Mouse (Mus musculus): ENCODE results near the gene Gm9833. TPM values are rescaled to one million over a fixed set of nuclear protein-coding genes. Genes with fewer than 3 reads are reported as not detected.
"Not testable (repeated sequence)": the region's sequence is repeated elsewhere in the genome, so short reads cannot be mapped to it uniquely, and the experiment has no call there.

Gene Gm9833
- polyA plus RNA-seq (2012; rRNA removed): 0.16 TPM in 1 of 2 replicates, not detected in the other

- DNase-seq; H3K27ac ChIP-seq (ENCODE audit: insufficient read depth, low read depth, low read length); H3K4me1 ChIP-seq (ENCODE audit: control insufficient read depth, insufficient read depth, low read length); H3K36me3 ChIP-seq (ENCODE audit: control insufficient read depth, insufficient read depth, low read length); H3K27me3 ChIP-seq (replicated peaks; ENCODE audit: control insufficient read depth, insufficient read depth, low read length); H3K4me3 ChIP-seq (ENCODE audit: insufficient read depth, low read depth, low read length): not testable (repeated sequence)
- WGBS: 53% methylated on average over 38 of the region's 38 CpGs
Measured at GRCm38 (mm10) chr3:10087994-10088393, at the start of gene Gm9833. Gene Gm9833, plus strand, starts transcription at chr3:10088110.

- Histone ChIP-seq H3K4me1 (ENCODE audit: control insufficient read depth, insufficient read depth, low read length) (no peaks in the 10 kb centered on the region), H3K27me3 (replicated peaks; ENCODE audit: control insufficient read depth, insufficient read depth, low read length) (no peaks in the 10 kb centered on the region), H3K27ac (ENCODE audit: insufficient read depth, low read depth, low read length) (no peak overlapping the region), H3K36me3 (ENCODE audit: control insufficient read depth, insufficient read depth, low read length) (no peaks in the 10 kb centered on the region), H3K4me3 (ENCODE audit: insufficient read depth, low read depth, low read length) (no peak overlapping the region)
- no peak for DNase-seq
- no peak for TF ChIP-seq POLR2A (IDR thresholded peaks at IDR 0.05; ENCODE audit: low read depth, low read length)
Measured at GRCm38 (mm10) chr3:10070070-10070469, 17.8 kb upstream of the Gm9833 start.

DNA sequence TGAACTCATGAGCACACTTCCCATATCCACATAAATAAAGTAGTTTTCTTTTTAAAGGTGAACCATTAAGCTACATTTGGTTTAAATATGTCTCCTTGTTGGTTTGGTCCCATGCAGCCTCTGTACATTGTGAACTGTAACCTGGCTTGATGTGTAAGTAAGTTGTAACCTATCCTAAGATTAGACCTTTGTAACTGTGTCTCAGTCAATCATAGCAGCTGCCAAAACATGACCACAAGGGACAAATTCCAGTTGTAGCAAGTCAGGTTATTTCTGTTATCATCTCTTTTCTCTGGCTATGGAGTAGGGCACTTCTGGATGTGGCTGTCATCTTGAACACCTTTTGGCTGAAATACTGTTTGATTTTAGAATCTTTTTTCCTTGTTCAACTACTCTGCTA, 12.1 kb upstream of the Gm9833 start:
- Histone ChIP-seq H3K27me3 (replicated peaks; ENCODE audit: control insufficient read depth, insufficient read depth, low read length) (no peaks in the 10 kb centered on the region), H3K4me1 (ENCODE audit: control insufficient read depth, insufficient read depth, low read length) (no peaks in the 10 kb centered on the region), H3K4me3 (ENCODE audit: insufficient read depth, low read depth, low read length) (no peak overlapping the region), H3K27ac (ENCODE audit: insufficient read depth, low read depth, low read length) (no peak overlapping the region), H3K36me3 (ENCODE audit: control insufficient read depth, insufficient read depth, low read length) (no peaks in the 10 kb centered on the region)
- TF ChIP-seq POLR2A (IDR thresholded peaks at IDR 0.05; ENCODE audit: low read depth, low read length) (no peak), CTCF (conservative IDR thresholded peaks at IDR 0.05; ENCODE audit: insufficient read depth, insufficient read length, low read depth, low read length) (no peak)
- DNase-seq: peak; percentile 15

- Histone ChIP-seq H3K27me3 (replicated peaks; ENCODE audit: control insufficient read depth, insufficient read depth, low read length) (no peaks in the 10 kb centered on the region), H3K4me1 (ENCODE audit: control insufficient read depth, insufficient read depth, low read length) (no peaks in the 10 kb centered on the region), H3K27ac (ENCODE audit: insufficient read depth, low read depth, low read length) (no peak overlapping the region), H3K36me3 (ENCODE audit: control insufficient read depth, insufficient read depth, low read length) (no peaks in the 10 kb centered on the region), H3K4me3 (ENCODE audit: insufficient read depth, low read depth, low read length) (no peak overlapping the region)
- peak; percentile 13 for DNase-seq
- 70% methylated on average over 6 of the region's 6 CpGs for WGBS
- TF ChIP-seq POLR2A (IDR thresholded peaks at IDR 0.05; ENCODE audit: low read depth, low read length) (no peak), CTCF (conservative IDR thresholded peaks at IDR 0.05; ENCODE audit: insufficient read depth, insufficient read length, low read depth, low read length) (no peak)
Measured at GRCm38 (mm10) chr3:10077096-10077841, 10.6 kb upstream of the Gm9833 start.

DNA sequence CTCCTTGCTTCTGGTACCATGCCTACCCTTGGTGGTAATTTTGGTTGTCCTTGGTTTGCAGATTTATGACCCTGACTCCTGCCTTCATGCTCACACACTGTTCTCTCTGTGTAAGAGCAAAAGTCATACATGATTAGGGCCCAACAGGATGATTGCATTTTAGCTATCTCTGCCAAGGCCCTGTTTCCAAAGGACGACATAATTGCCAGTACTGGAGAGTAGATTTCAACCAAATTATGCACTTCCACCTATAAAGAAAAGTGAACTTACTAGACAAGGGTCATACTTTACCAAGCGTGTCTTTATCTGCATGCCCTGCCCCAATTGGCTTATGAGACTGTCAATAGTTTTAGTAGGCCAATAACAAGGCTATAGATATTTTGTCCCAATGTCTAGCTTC, 9.8 kb upstream of the Gm9833 start:
- Histone ChIP-seq H3K4me3 (ENCODE audit: insufficient read depth, low read depth, low read length) (no peak overlapping the region), H3K27me3 (replicated peaks; ENCODE audit: control insufficient read depth, insufficient read depth, low read length) (no peaks in the 10 kb centered on the region), H3K27ac (ENCODE audit: insufficient read depth, low read depth, low read length) (no peak overlapping the region), H3K4me1 (ENCODE audit: control insufficient read depth, insufficient read depth, low read length) (no peaks in the 10 kb centered on the region), H3K36me3 (ENCODE audit: control insufficient read depth, insufficient read depth, low read length) (no peaks in the 10 kb centered on the region)
- WGBS: 86% methylated on average over 2 of the region's 2 CpGs
- no peak for DNase-seq
- TF ChIP-seq CTCF (conservative IDR thresholded peaks at IDR 0.05; ENCODE audit: insufficient read depth, insufficient read length, low read depth, low read length): no peak
- no peak for TF ChIP-seq POLR2A (IDR thresholded peaks at IDR 0.05; ENCODE audit: low read depth, low read length)

GRCm38 (mm10) chr3:10081336-10081735, 6.6 kb upstream of the Gm9833 start:
- DNase-seq: no peak
- H3K27ac ChIP-seq (ENCODE audit: insufficient read depth, low read depth, low read length): no peak overlapping the region
- H3K36me3 ChIP-seq (ENCODE audit: control insufficient read depth, insufficient read depth, low read length): no peaks in the 10 kb centered on the region
- H3K4me3 ChIP-seq (ENCODE audit: insufficient read depth, low read depth, low read length): no peak overlapping the region
- H3K4me1 ChIP-seq (ENCODE audit: control insufficient read depth, insufficient read depth, low read length): no peaks in the 10 kb centered on the region
- no peaks in the 10 kb centered on the region for H3K27me3 ChIP-seq (replicated peaks; ENCODE audit: control insufficient read depth, insufficient read depth, low read length)
- TF ChIP-seq POLR2A (IDR thresholded peaks at IDR 0.05; ENCODE audit: low read depth, low read length): no peak
- TF ChIP-seq CTCF (conservative IDR thresholded peaks at IDR 0.05; ENCODE audit: insufficient read depth, insufficient read length, low read depth, low read length): no peak
- 73% methylated on average over 5 of the region's 5 CpGs for WGBS

DNA sequence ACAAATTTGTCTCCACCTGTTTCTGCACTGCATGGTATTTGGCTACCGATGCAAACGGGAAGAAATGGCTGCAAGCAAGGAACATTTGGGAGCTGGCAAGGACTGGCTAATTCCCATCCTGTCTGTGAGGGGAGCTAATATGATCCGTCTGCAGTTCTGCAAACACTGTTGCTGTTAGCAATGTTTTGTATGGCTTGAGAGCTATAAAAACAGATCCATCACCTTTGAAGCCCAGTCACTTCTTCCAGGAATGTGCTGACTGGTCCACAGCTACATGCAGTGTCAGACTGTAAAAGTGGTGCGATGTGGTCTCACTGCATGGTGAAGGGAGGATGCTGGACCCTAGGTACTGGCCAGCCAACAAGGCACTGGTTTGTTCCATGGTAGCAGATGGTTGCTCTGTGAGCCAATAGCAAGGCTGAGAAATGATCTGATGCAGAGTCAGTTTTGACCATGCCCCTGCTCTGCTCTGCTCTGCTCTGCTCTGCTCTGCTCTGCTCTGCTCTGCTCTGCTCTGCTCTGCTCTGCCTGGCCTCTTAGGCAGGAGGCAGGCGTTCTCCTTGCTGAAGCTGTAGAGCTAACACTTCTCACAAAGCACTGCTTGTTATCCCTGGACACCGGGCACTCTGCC, 5.9 kb upstream of the Gm9833 start:
- no peak for DNase-seq
- H3K4me3 ChIP-seq (ENCODE audit: insufficient read depth, low read depth, low read length): no peak overlapping the region
- H3K27me3 ChIP-seq (replicated peaks; ENCODE audit: control insufficient read depth, insufficient read depth, low read length): no peaks in the 10 kb centered on the region
- H3K27ac ChIP-seq (ENCODE audit: insufficient read depth, low read depth, low read length): no peak overlapping the region
- TF ChIP-seq CTCF (conservative IDR thresholded peaks at IDR 0.05; ENCODE audit: insufficient read depth, insufficient read length, low read depth, low read length) (no peak), POLR2A (IDR thresholded peaks at IDR 0.05; ENCODE audit: low read depth, low read length) (no peak)
- H3K36me3 ChIP-seq (ENCODE audit: control insufficient read depth, insufficient read depth, low read length): no peaks in the 10 kb centered on the region
- no peaks in the 10 kb centered on the region for H3K4me1 ChIP-seq (ENCODE audit: control insufficient read depth, insufficient read depth, low read length)
- 53% methylated on average over 6 of the region's 6 CpGs for WGBS

Data from kidney, adult 2 months (tissue).